Mouse (Mus musculus): ENCODE results near the gene Chka. TPM values are rescaled to one million over a fixed set of nuclear protein-coding genes. Genes with fewer than 3 reads are reported as not detected.

Gene Chka
- polyA plus RNA-seq, 1 experiment from 2014 or later = 60.8 TPM

DNA sequence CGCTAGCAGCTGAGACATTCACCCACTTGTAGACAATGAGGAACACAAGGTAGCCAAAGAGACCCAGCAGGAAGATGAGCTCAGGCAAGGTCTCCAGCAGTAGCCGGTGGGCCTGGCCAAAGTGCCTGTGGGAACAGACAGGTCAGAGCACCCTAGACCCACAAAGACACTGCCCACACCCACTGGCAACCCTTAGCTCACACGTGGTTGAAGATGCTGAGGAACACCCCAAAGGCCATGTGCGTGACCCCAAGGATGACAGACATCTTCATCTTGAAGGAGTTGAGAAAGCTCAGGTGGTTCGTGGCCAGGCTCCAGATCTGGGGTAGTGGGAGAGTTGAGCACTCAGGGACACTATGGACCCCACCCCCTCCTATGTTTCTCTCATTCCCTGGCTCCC, 46.0 kb downstream of the Chka start:
- H3K27me3 ChIP-seq (ENCODE audit: control insufficient read depth, insufficient read depth, low read length) = no peaks in the 10 kb centered on the region
- H3K4me1 ChIP-seq (ENCODE audit: control insufficient read depth, insufficient read depth, low read length) = no peaks in the 10 kb centered on the region
- peaks cover 54% of the 10 kb centered on the region for H3K36me3 ChIP-seq (ENCODE audit: control insufficient read depth, insufficient read depth, low read length)
- no peak for ATAC-seq (ENCODE audit: insufficient number of reproducible peaks, insufficient read depth, low FRiP score, low read depth)
- H3K27ac ChIP-seq (ENCODE audit: low read length) = no peak overlapping the region
- no peak overlapping the region for H3K9ac ChIP-seq (replicated peaks; ENCODE audit: low read depth, low read length)
- no peak overlapping the region for H3K4me2 ChIP-seq (replicated peaks; ENCODE audit: low read depth, low read length)
- H3K9me3 ChIP-seq (ENCODE audit: control insufficient read depth, low read depth, low read length) = no peaks in the 10 kb centered on the region
- 95% methylated on average over 5 of the region's 5 CpGs for WGBS
- no peak overlapping the region for H3K4me3 ChIP-seq (ENCODE audit: low read depth, low read length)

- Histone ChIP-seq H3K27me3 (ENCODE audit: control insufficient read depth, insufficient read depth, low read length) (no peaks in the 10 kb centered on the region), H3K9me3 (ENCODE audit: control insufficient read depth, low read depth, low read length) (no peaks in the 10 kb centered on the region), H3K36me3 (ENCODE audit: control insufficient read depth, insufficient read depth, low read length) (peaks cover 50% of the 10 kb centered on the region), H3K4me1 (ENCODE audit: control insufficient read depth, insufficient read depth, low read length) (no peaks in the 10 kb centered on the region), H3K4me3 (ENCODE audit: low read depth, low read length) (no peak overlapping the region), H3K9ac (replicated peaks; ENCODE audit: low read depth, low read length) (no peak overlapping the region), H3K4me2 (replicated peaks; ENCODE audit: low read depth, low read length) (no peak overlapping the region), H3K27ac (ENCODE audit: low read length) (no peak overlapping the region)
- WGBS = 89% methylated on average over 7 of the region's 7 CpGs
- ATAC-seq (ENCODE audit: insufficient number of reproducible peaks, insufficient read depth, low FRiP score, low read depth) = no peak
Observed at GRCm38 (mm10) chr19:3898952-3899351, 47.4 kb downstream of the Chka start.

- H3K4me2 ChIP-seq (replicated peaks; ENCODE audit: low read depth, low read length) = no peak overlapping the region
- no peak for ATAC-seq (ENCODE audit: insufficient number of reproducible peaks, insufficient read depth, low FRiP score, low read depth)
- no peaks in the 10 kb centered on the region for H3K9me3 ChIP-seq (ENCODE audit: control insufficient read depth, low read depth, low read length)
- 92% methylated on average over 4 of the region's 4 CpGs for WGBS
- no peak overlapping the region for H3K4me3 ChIP-seq (ENCODE audit: low read depth, low read length)
- H3K27ac ChIP-seq (ENCODE audit: low read length) = no peak overlapping the region
- no peak overlapping the region for H3K9ac ChIP-seq (replicated peaks; ENCODE audit: low read depth, low read length)
- 0 out of 2 replicates have a peak, but pooled peaks cover 4% of the 10 kb centered on the region for H3K4me1 ChIP-seq (ENCODE audit: control insufficient read depth, insufficient read depth, low read length)
- H3K36me3 ChIP-seq (ENCODE audit: control insufficient read depth, insufficient read depth, low read length) = peaks cover 43% of the 10 kb centered on the region
- no peaks in the 10 kb centered on the region for H3K27me3 ChIP-seq (ENCODE audit: control insufficient read depth, insufficient read depth, low read length)
Observed at GRCm38 (mm10) chr19:3899618-3900017, 48.0 kb downstream of the Chka start.

- Histone ChIP-seq H3K9ac (replicated peaks; ENCODE audit: low read depth, low read length) (no peak overlapping the region), H3K9me3 (ENCODE audit: control insufficient read depth, low read depth, low read length) (no peaks in the 10 kb centered on the region), H3K36me3 (ENCODE audit: control insufficient read depth, insufficient read depth, low read length) (peaks cover 22% of the 10 kb centered on the region), H3K4me3 (ENCODE audit: low read depth, low read length) (no peak overlapping the region), H3K27me3 (ENCODE audit: control insufficient read depth, insufficient read depth, low read length) (no peaks in the 10 kb centered on the region), H3K4me1 (ENCODE audit: control insufficient read depth, insufficient read depth, low read length) (peaks cover 23% of the 10 kb centered on the region), H3K4me2 (replicated peaks; ENCODE audit: low read depth, low read length) (no peak overlapping the region), H3K27ac (ENCODE audit: low read length) (no peak overlapping the region)
- no peak for ATAC-seq (ENCODE audit: insufficient number of reproducible peaks, insufficient read depth, low FRiP score, low read depth)
- 79% methylated on average over 12 of the region's 12 CpGs for whole genome bisulfite sequencing
Observed at GRCm38 (mm10) chr19:3902966-3903365, 51.4 kb downstream of the Chka start.

DNA sequence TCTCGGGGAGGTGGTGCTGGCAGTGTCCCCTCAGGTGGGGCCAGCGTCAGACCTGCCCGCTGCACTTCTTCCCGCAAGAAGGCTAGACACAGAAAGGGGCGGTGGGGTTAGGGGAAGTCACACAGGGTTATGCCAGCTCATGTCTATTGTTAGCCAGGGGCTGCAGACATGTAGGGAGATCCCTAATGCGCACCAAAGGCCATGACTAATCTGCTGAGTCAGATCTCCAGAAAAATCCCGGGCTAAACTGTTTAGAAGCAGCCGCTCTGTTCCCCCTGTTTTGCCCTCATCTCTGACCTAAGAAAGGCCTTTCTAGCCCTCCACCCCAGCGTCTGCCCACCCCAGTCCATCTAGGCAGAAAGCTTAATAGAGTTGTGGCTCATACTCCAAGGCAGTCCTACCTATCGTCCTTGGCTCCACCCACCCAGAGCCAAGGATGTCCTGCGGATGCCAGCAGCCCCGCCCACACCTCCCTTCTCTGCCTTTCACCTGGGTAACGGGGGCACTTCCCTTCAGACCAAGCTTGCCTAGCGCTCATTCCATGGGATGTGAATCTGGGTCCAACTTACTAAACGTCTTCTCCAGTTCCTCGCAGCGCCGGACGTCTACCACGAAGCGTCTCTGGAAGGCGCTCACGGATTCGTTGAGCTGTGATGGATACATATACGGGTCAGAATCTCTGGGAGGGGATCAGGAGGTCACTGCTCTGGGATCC, 52.2 kb downstream of the Chka start:
- H3K4me2 ChIP-seq (replicated peaks; ENCODE audit: low read depth, low read length) = no peak overlapping the region

DNA sequence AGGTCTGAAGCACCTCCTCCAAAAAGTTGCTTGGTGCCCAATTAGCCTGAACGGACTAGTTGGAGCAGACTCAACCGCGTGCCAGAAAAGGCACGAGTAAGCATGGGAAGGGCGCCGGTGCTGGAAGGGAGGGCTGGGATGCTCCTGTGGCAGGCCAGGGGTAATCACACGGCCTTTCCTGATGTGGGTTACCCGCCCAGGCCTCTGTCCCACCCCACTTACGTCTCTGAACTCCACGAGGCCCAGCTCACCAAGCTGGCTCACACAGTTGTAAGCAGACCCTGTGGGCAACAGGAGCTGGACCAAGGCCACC, 52.7 kb downstream of the Chka start:
- peak overlapping the region; percentile 78; the same call in 1 of the 2 replicates for H3K4me2 ChIP-seq (replicated peaks; ENCODE audit: low read depth, low read length)
- H3K36me3 ChIP-seq (ENCODE audit: control insufficient read depth, insufficient read depth, low read length) = peaks cover 32% of the 10 kb centered on the region
- peaks cover 23% of the 10 kb centered on the region for H3K4me1 ChIP-seq (ENCODE audit: control insufficient read depth, insufficient read depth, low read length)
- WGBS = 69% methylated on average over 10 of the region's 10 CpGs
- no peak for ATAC-seq (ENCODE audit: insufficient number of reproducible peaks, insufficient read depth, low FRiP score, low read depth)
- H3K9me3 ChIP-seq (ENCODE audit: control insufficient read depth, low read depth, low read length) = no peaks in the 10 kb centered on the region
- no peaks in the 10 kb centered on the region for H3K27me3 ChIP-seq (ENCODE audit: control insufficient read depth, insufficient read depth, low read length)
- H3K9ac ChIP-seq (replicated peaks; ENCODE audit: low read depth, low read length) = no peak overlapping the region
- H3K4me3 ChIP-seq (ENCODE audit: low read depth, low read length) = no peak overlapping the region
- no peak overlapping the region for H3K27ac ChIP-seq (ENCODE audit: low read length)

More for the DNA sequence above, 52.2 kb downstream of the Chka start:
- 70% methylated on average over 25 of the region's 25 CpGs for WGBS
- H3K27me3 ChIP-seq (ENCODE audit: control insufficient read depth, insufficient read depth, low read length) = no peaks in the 10 kb centered on the region
- peaks cover 27% of the 10 kb centered on the region for H3K36me3 ChIP-seq (ENCODE audit: control insufficient read depth, insufficient read depth, low read length)
- H3K4me3 ChIP-seq (ENCODE audit: low read depth, low read length) = no peak overlapping the region
- H3K9me3 ChIP-seq (ENCODE audit: control insufficient read depth, low read depth, low read length) = no peaks in the 10 kb centered on the region
- ATAC-seq (ENCODE audit: insufficient number of reproducible peaks, insufficient read depth, low FRiP score, low read depth) = no peak
- no peak overlapping the region for H3K9ac ChIP-seq (replicated peaks; ENCODE audit: low read depth, low read length)
- H3K27ac ChIP-seq (ENCODE audit: low read length) = no peak overlapping the region
- peaks cover 23% of the 10 kb centered on the region for H3K4me1 ChIP-seq (ENCODE audit: control insufficient read depth, insufficient read depth, low read length)

- ATAC-seq (ENCODE audit: insufficient number of reproducible peaks, insufficient read depth, low FRiP score, low read depth) = no peak
- H3K9ac ChIP-seq (replicated peaks; ENCODE audit: low read depth, low read length) = no peak overlapping the region; the same call in 1 of the 2 replicates
- 37% methylated on average over 6 of the region's 6 CpGs for WGBS
Observed at GRCm38 (mm10) chr19:3905261-3905969, 53.8 kb downstream of the Chka start.

GRCm38 (mm10) chr19:3906326-3906725, 54.8 kb downstream of the Chka start:
- H3K4me3 ChIP-seq (ENCODE audit: low read depth, low read length) = peak overlapping the region; percentile 55
- WGBS = 32% methylated on average over 10 of the region's 10 CpGs
- peak overlapping the region; percentile 78 for H3K4me2 ChIP-seq (replicated peaks; ENCODE audit: low read depth, low read length)
- H3K9ac ChIP-seq (replicated peaks; ENCODE audit: low read depth, low read length) = peak overlapping the region; percentile 52
- H3K27ac ChIP-seq (ENCODE audit: low read length) = peak overlapping the region; percentile 29; the same call in 1 of the 2 replicates
- no peak for ATAC-seq (ENCODE audit: insufficient number of reproducible peaks, insufficient read depth, low FRiP score, low read depth)
- H3K36me3 ChIP-seq (ENCODE audit: control insufficient read depth, insufficient read depth, low read length) = peaks cover 37% of the 10 kb centered on the region
- no peaks in the 10 kb centered on the region for H3K27me3 ChIP-seq (ENCODE audit: control insufficient read depth, insufficient read depth, low read length)
- H3K4me1 ChIP-seq (ENCODE audit: control insufficient read depth, insufficient read depth, low read length) = peaks cover 23% of the 10 kb centered on the region
- no peaks in the 10 kb centered on the region for H3K9me3 ChIP-seq (ENCODE audit: control insufficient read depth, low read depth, low read length)

More at GRCm38 (mm10) chr19:3905261-3905969, 53.8 kb downstream of the Chka start:
- H3K9me3 ChIP-seq (ENCODE audit: control insufficient read depth, low read depth, low read length) = no peaks in the 10 kb centered on the region
- peak overlapping the region; percentile 3; the same call in 1 of the 2 replicates for H3K4me3 ChIP-seq (ENCODE audit: low read depth, low read length)
- peaks cover 32% of the 10 kb centered on the region for H3K36me3 ChIP-seq (ENCODE audit: control insufficient read depth, insufficient read depth, low read length)
- H3K27ac ChIP-seq (ENCODE audit: low read length) = peak overlapping the region; percentile 68
- H3K4me2 ChIP-seq (replicated peaks; ENCODE audit: low read depth, low read length) = peak overlapping the region; percentile 78
- H3K27me3 ChIP-seq (ENCODE audit: control insufficient read depth, insufficient read depth, low read length) = no peaks in the 10 kb centered on the region
- H3K4me1 ChIP-seq (ENCODE audit: control insufficient read depth, insufficient read depth, low read length) = peaks cover 23% of the 10 kb centered on the region
